Mouse (Mus musculus) midbrain, embryonic 11.5 days (tissue): Measurements from ENCODE around the gene Jhy. TPM values are rescaled to one million over a fixed set of nuclear protein-coding genes. Genes with fewer than 3 reads are reported as not detected.
A peak's percentile ranks its signal among the peaks of the same experiment; 100 is the strongest.

Source experiments
- ATAC-seq: fragments of 200-750 bp; cut with Nextera tagmentation; 2 replicates; pipeline ENCODE4 v1.8.0; 2017; ENCODE audit warnings: moderate TSS enrichment, moderate library complexity; ENCODE audit not compliant: low FRiP score
- DNase-seq: peaks from one replicate; pipeline ENCODE4 v3.0.0; 2015; ENCODE audit warnings: low spot score; ENCODE audit errors: missing footprints
- H3K27ac ChIP-seq: fragments of 300-500 bp; sonication (generic); 2 replicates; pipeline ENCODE4 v1.5.1; 2014; ENCODE audit warnings: low read depth, low read length
- H3K27me3 ChIP-seq: fragments of 300-500 bp; sonication (generic); 2 replicates; pipeline ENCODE4 v1.6.1; 2014; ENCODE audit warnings: mild to moderate bottlenecking, low read length, moderate library complexity, mixed read lengths; ENCODE audit not compliant: control insufficient read depth, insufficient read depth
- H3K36me3 ChIP-seq: fragments of 300-500 bp; sonication (generic); 2 replicates; pipeline ENCODE4 v1.6.1; 2014; ENCODE audit warnings: mild to moderate bottlenecking, low read length, moderate library complexity, mixed read lengths; ENCODE audit not compliant: control insufficient read depth, insufficient read depth
- H3K4me1 ChIP-seq: fragments of 300-500 bp; sonication (generic); 2 replicates; pipeline ENCODE4 v1.6.1; 2014; ENCODE audit warnings: low read length; ENCODE audit not compliant: control insufficient read depth, insufficient read depth
- H3K4me2 ChIP-seq: fragments of 300-500 bp; sonication (generic); 2 replicates; pipeline ENCODE4 v1.6.1; 2014; ENCODE audit warnings: mild to moderate bottlenecking, moderate library complexity
- H3K4me3 ChIP-seq: fragments of 300-500 bp; sonication (generic); 2 replicates; pipeline ENCODE4 v1.5.1; 2014; ENCODE audit warnings: low read depth, low read length
- H3K9ac ChIP-seq: fragments of 300-500 bp; sonication (generic); 2 replicates; pipeline ENCODE4 v1.6.1; 2014; ENCODE audit warnings: low read length
- H3K9me3 ChIP-seq: fragments of 300-500 bp; sonication (generic); 2 replicates; pipeline ENCODE4 v1.6.1; 2016; ENCODE audit warnings: low read length; ENCODE audit not compliant: control insufficient read depth
- WGBS: fragments of 180-500 bp; shearing (Covaris S2); extraction: QIAGEN DNeasy Blood & Tissue Kit; methylation state at CpG from one replicate; pipeline ENCODE4 v1.1.7; 2014; 5-methylcytosine and 5-hydroxymethylcytosine counted together
- polyA plus RNA-seq: library from polyadenylated mRNA; unstranded; fragments of >200 nt; fragmentation: Nextera tagmentation; extraction: Ambion mirVana; gene quantifications from 2 replicates; pipeline ENCODE4 v1.2.1, GENCODE M21; 2014

The Jhy gene
- polyA plus RNA-seq, 1 experiment from 2014 or later: 3.4 TPM

- no peaks in the 10 kb centered on the region for H3K36me3 ChIP-seq
- peaks cover 95% of the 10 kb centered on the region for H3K27me3 ChIP-seq
- WGBS: 2% methylated on average over 4 of the region's 4 CpGs
- H3K9ac ChIP-seq: no peak overlapping the region
- no peak overlapping the region for H3K4me2 ChIP-seq
- ATAC-seq: no peak
- H3K4me3 ChIP-seq: no peak overlapping the region
- no peak overlapping the region for H3K27ac ChIP-seq
- peak; percentile 93 for DNase-seq
- peaks cover 8% of the 10 kb centered on the region; the same call in 1 of the 2 replicates for H3K4me1 ChIP-seq
- no peaks in the 10 kb centered on the region for H3K9me3 ChIP-seq
Measured at GRCm38 (mm10) chr9:40874961-40875360, 89.0 kb downstream of the Jhy start.

GRCm38 (mm10) chr9:40873556-40874470, 90.1 kb downstream of the Jhy start, which contains the start of gene Bsx:
Gene Bsx (plus strand): TSS chr9:40874127.
- no peak within 1 kb of the TSS for H3K9ac ChIP-seq
- DNase-seq (peak; percentile 97), ATAC-seq (peak; percentile 84)
- 3% methylated on average over 32 of the region's 32 CpGs for WGBS
- peak within 1 kb of the TSS; percentile 2 for H3K4me2 ChIP-seq
- peaks cover 8% of the 10 kb centered on the region; the same call in 1 of the 2 replicates for H3K4me1 ChIP-seq
- H3K36me3 ChIP-seq: no peaks in the 10 kb centered on the region
- no peaks in the 10 kb centered on the region for H3K9me3 ChIP-seq
- peaks cover 93% of the 10 kb centered on the region for H3K27me3 ChIP-seq
- H3K4me3 ChIP-seq: no peak within 1 kb of the TSS
- H3K27ac ChIP-seq: no peak within 1 kb of the TSS

GRCm38 (mm10) chr9:40872156-40872478, 91.8 kb downstream of the Jhy start:
- WGBS: 4% methylated on average over 8 of the region's 8 CpGs
- peaks cover 78% of the 10 kb centered on the region for H3K27me3 ChIP-seq
- H3K4me1 ChIP-seq: peaks cover 5% of the 10 kb centered on the region; the same call in 1 of the 2 replicates
- peak overlapping the region; percentile 38; the same call in 1 of the 2 replicates for H3K4me2 ChIP-seq
- H3K9me3 ChIP-seq: no peaks in the 10 kb centered on the region
- ATAC-seq (no peak), DNase-seq (no peak)
- no peaks in the 10 kb centered on the region for H3K36me3 ChIP-seq
- no peak overlapping the region for H3K9ac ChIP-seq
- no peak overlapping the region for H3K27ac ChIP-seq
- H3K4me3 ChIP-seq: no peak overlapping the region; the same call in 1 of the 2 replicates

GRCm38 (mm10) chr9:40871369-40872155, 92.4 kb downstream of the Jhy start:
- Histone ChIP-seq H3K9me3 (no peaks in the 10 kb centered on the region), H3K27ac (no peak overlapping the region), H3K9ac (no peak overlapping the region), H3K4me2 (peak overlapping the region; percentile 38), H3K36me3 (no peaks in the 10 kb centered on the region), H3K4me3 (peak overlapping the region; percentile 21; the same call in 1 of the 2 replicates), H3K4me1 (peaks cover 5% of the 10 kb centered on the region; the same call in 1 of the 2 replicates), H3K27me3 (peaks cover 72% of the 10 kb centered on the region)
- ATAC-seq: no peak
- under 1% methylated on average over 34 of the region's 34 CpGs for WGBS
- peak; percentile 95 for DNase-seq

- H3K36me3 ChIP-seq: no peaks in the 10 kb centered on the region
- peaks cover 5% of the 10 kb centered on the region; the same call in 1 of the 2 replicates for H3K4me1 ChIP-seq
- no peak overlapping the region for H3K9ac ChIP-seq
- H3K4me2 ChIP-seq: no peak overlapping the region
- no peak overlapping the region for H3K27ac ChIP-seq
- H3K27me3 ChIP-seq: peaks cover 60% of the 10 kb centered on the region
- no peak overlapping the region for H3K4me3 ChIP-seq
- DNase-seq (peak; percentile 85), ATAC-seq (no peak)
- WGBS: 85% methylated on average over 5 of the region's 5 CpGs
- no peaks in the 10 kb centered on the region for H3K9me3 ChIP-seq
Measured at GRCm38 (mm10) chr9:40870331-40870730, 93.6 kb downstream of the Jhy start.

DNA sequence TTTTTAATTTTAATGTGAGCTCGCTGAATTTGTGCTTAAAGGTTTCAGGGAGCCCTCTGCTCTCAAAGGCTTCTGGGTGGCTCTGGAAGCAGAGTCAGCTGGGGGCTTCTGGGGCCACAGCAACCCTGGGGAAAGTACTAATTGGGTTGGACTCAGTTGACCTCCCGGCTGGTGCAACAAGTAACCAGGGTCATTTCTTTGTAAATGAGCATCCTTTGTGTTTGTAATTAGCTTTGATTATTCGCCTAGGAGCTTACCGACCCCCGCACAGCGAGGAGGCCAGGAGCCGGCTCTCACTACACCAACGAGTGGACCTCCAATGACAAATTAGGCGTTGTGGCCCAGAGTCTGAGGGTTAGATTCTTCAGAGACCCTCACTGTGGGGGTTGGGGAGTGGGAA, 104.7 kb downstream of the Jhy start:
- peaks cover 6% of the 10 kb centered on the region; the same call in 1 of the 2 replicates for H3K4me1 ChIP-seq
- no peaks in the 10 kb centered on the region for H3K36me3 ChIP-seq
- H3K9me3 ChIP-seq: no peaks in the 10 kb centered on the region
- 3% methylated on average over 9 of the region's 9 CpGs for WGBS
- peaks cover 8% of the 10 kb centered on the region; the same call in 1 of the 2 replicates for H3K27me3 ChIP-seq
- H3K9ac ChIP-seq: no peak overlapping the region
- H3K4me2 ChIP-seq: peak overlapping the region; percentile 52
- H3K4me3 ChIP-seq: peak overlapping the region; percentile 28
- ATAC-seq: peak; percentile 58
- peak; percentile 90 for DNase-seq
- no peak overlapping the region for H3K27ac ChIP-seq

GRCm38 (mm10) chr9:40858461-40859160, 105.3 kb downstream of the Jhy start:
- Histone ChIP-seq H3K36me3 (no peaks in the 10 kb centered on the region), H3K4me3 (peak overlapping the region; percentile 28), H3K27ac (no peak overlapping the region), H3K27me3 (peaks cover 8% of the 10 kb centered on the region; the same call in 1 of the 2 replicates), H3K9me3 (no peaks in the 10 kb centered on the region), H3K4me2 (peak overlapping the region; percentile 52), H3K4me1 (peaks cover 6% of the 10 kb centered on the region; the same call in 1 of the 2 replicates), H3K9ac (peak overlapping the region; percentile 43; the same call in 1 of the 2 replicates)
- peak; percentile 59; the same call in 1 of the 2 replicates for ATAC-seq
- peak; percentile 94 for DNase-seq
- WGBS: 7% methylated on average over 21 of the region's 21 CpGs

DNA sequence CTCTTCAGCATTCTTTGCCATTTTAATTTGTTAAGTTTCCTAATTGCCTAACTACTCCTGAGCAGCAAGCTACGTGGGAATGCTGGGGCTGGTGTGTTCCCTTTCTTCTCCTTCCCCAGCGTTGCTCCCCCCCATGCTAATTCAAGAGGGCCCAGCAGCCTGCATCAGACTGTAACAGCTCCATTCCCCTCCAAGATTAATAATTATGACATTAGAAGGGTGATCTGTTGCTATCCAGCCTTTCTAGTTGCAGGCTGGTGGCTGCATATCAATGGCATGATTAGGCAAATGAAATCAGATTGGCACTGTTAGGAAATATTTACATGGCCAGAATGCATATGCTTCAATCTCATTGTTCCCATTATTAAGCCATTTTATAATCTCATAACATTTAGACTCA, 112.4 kb downstream of the Jhy start:
- whole genome bisulfite sequencing: 43% methylated on average over 2 of the region's 2 CpGs
- Histone ChIP-seq H3K27ac (no peak overlapping the region), H3K9ac (no peak overlapping the region), H3K4me2 (no peak overlapping the region), H3K9me3 (no peaks in the 10 kb centered on the region), H3K4me3 (no peak overlapping the region), H3K36me3 (no peaks in the 10 kb centered on the region), H3K4me1 (0 out of 2 replicates have a peak, but pooled peaks cover 2% of the 10 kb centered on the region), H3K27me3 (0 out of 2 replicates have a peak, but pooled peaks cover 3% of the 10 kb centered on the region)
- ATAC-seq: no peak
- DNase-seq: no peak
